Mouse (Mus musculus): ENCODE results near the gene Dnah14.

Dnah14 gene

GRCm38 (mm10) chr1:181576322-181576721 lies at the start of gene Dnah14:
Gene Dnah14 (plus strand): TSS chr1:181576559.
- DNase-seq (ENCODE audit: low read depth, low spot score), result no peak

- peak; percentile 51 for DNase-seq (ENCODE audit: low read depth, low spot score)
Measured at GRCm38 (mm10) chr1:181529368-181529767, 47.0 kb upstream of the Dnah14 start.

GRCm38 (mm10) chr1:181535165-181535873 lies 41.0 kb upstream of the Dnah14 start:
- peak; percentile 88 for DNase-seq (ENCODE audit: low read depth, low spot score)

- no peak for DNase-seq (ENCODE audit: low read depth, low spot score)
Measured at GRCm38 (mm10) chr1:181537627-181538525, 38.5 kb upstream of the Dnah14 start.

GRCm38 (mm10) chr1:181539846-181540769 lies 36.3 kb upstream of the Dnah14 start:
- DNase-seq (ENCODE audit: low read depth, low spot score), result no peak

GRCm38 (mm10) chr1:181543711-181544383 lies 32.5 kb upstream of the Dnah14 start:
- peak; percentile 29 for DNase-seq (ENCODE audit: low read depth, low spot score)

GRCm38 (mm10) chr1:181545044-181545772 lies 31.2 kb upstream of the Dnah14 start:
- peak; percentile 88 for DNase-seq (ENCODE audit: low read depth, low spot score)

GRCm38 (mm10) chr1:181549987-181550386 lies 26.4 kb upstream of the Dnah14 start:
- DNase-seq (ENCODE audit: low read depth, low spot score), result peak; percentile 81

GRCm38 (mm10) chr1:181550826-181551225 lies 25.5 kb upstream of the Dnah14 start:
- no peak for DNase-seq (ENCODE audit: low read depth, low spot score)

- peak; percentile 91 for DNase-seq (ENCODE audit: low read depth, low spot score)
Measured at GRCm38 (mm10) chr1:181552533-181553410, 23.6 kb upstream of the Dnah14 start.

- DNase-seq (ENCODE audit: low read depth, low spot score), result no peak
Measured at GRCm38 (mm10) chr1:181555475-181555874, 20.9 kb upstream of the Dnah14 start.

GRCm38 (mm10) chr1:181559655-181560054 lies 16.7 kb upstream of the Dnah14 start:
- DNase-seq (ENCODE audit: low read depth, low spot score), result no peak

- DNase-seq (ENCODE audit: low read depth, low spot score), result no peak
Measured at GRCm38 (mm10) chr1:181560325-181560724, 16.0 kb upstream of the Dnah14 start.

- peak; percentile 55 for DNase-seq (ENCODE audit: low read depth, low spot score)
Measured at GRCm38 (mm10) chr1:181560896-181561767, 15.2 kb upstream of the Dnah14 start.

GRCm38 (mm10) chr1:181561768-181562444 lies 14.5 kb upstream of the Dnah14 start:
- no peak for DNase-seq (ENCODE audit: low read depth, low spot score)

- DNase-seq (ENCODE audit: low read depth, low spot score), result no peak
Measured at GRCm38 (mm10) chr1:181569447-181569846, 6.9 kb upstream of the Dnah14 start.

GRCm38 (mm10) chr1:181583152-181583551 lies 6.8 kb downstream of the Dnah14 start:
- DNase-seq (ENCODE audit: low read depth, low spot score), result peak; percentile 6

- peak; percentile 45 for DNase-seq (ENCODE audit: low read depth, low spot score)
Measured at GRCm38 (mm10) chr1:181589116-181589515, 12.8 kb downstream of the Dnah14 start.

All from brain, adult 2 months (tissue).